Mouse (Mus musculus) midbrain, embryonic 11.5 days (tissue): ENCODE results near the gene Zic4. TPM values are rescaled to one million over a fixed set of nuclear protein-coding genes. Genes with fewer than 3 reads are reported as not detected.
A peak's percentile ranks its signal among the peaks of the same experiment; 100 is the strongest.

ENCODE experiments used
- ATAC-seq: fragments of 200-750 bp; cut with Nextera tagmentation; 2 replicates; pipeline ENCODE4 v1.8.0; 2017; ENCODE audit warnings: moderate TSS enrichment, moderate library complexity; ENCODE audit not compliant: low FRiP score
- DNase-seq: peaks from one replicate; pipeline ENCODE4 v3.0.0; 2015; ENCODE audit warnings: low spot score; ENCODE audit errors: missing footprints
- H3K27ac ChIP-seq: fragments of 300-500 bp; sonication (generic); 2 replicates; pipeline ENCODE4 v1.5.1; 2014; ENCODE audit warnings: low read depth, low read length
- H3K27me3 ChIP-seq: fragments of 300-500 bp; sonication (generic); 2 replicates; pipeline ENCODE4 v1.6.1; 2014; ENCODE audit warnings: mild to moderate bottlenecking, low read length, moderate library complexity, mixed read lengths; ENCODE audit not compliant: control insufficient read depth, insufficient read depth
- H3K36me3 ChIP-seq: fragments of 300-500 bp; sonication (generic); 2 replicates; pipeline ENCODE4 v1.6.1; 2014; ENCODE audit warnings: mild to moderate bottlenecking, low read length, moderate library complexity, mixed read lengths; ENCODE audit not compliant: control insufficient read depth, insufficient read depth
- H3K4me1 ChIP-seq: fragments of 300-500 bp; sonication (generic); 2 replicates; pipeline ENCODE4 v1.6.1; 2014; ENCODE audit warnings: low read length; ENCODE audit not compliant: control insufficient read depth, insufficient read depth
- H3K4me2 ChIP-seq: fragments of 300-500 bp; sonication (generic); 2 replicates; pipeline ENCODE4 v1.6.1; 2014; ENCODE audit warnings: mild to moderate bottlenecking, moderate library complexity
- H3K4me3 ChIP-seq: fragments of 300-500 bp; sonication (generic); 2 replicates; pipeline ENCODE4 v1.5.1; 2014; ENCODE audit warnings: low read depth, low read length
- H3K9ac ChIP-seq: fragments of 300-500 bp; sonication (generic); 2 replicates; pipeline ENCODE4 v1.6.1; 2014; ENCODE audit warnings: low read length
- H3K9me3 ChIP-seq: fragments of 300-500 bp; sonication (generic); 2 replicates; pipeline ENCODE4 v1.6.1; 2016; ENCODE audit warnings: low read length; ENCODE audit not compliant: control insufficient read depth
- WGBS: fragments of 180-500 bp; shearing (Covaris S2); extraction: QIAGEN DNeasy Blood & Tissue Kit; methylation state at CpG from one replicate; pipeline ENCODE4 v1.1.7; 2014; 5-methylcytosine and 5-hydroxymethylcytosine counted together
- polyA plus RNA-seq: library from polyadenylated mRNA; unstranded; fragments of >200 nt; fragmentation: Nextera tagmentation; extraction: Ambion mirVana; gene quantifications from 2 replicates; pipeline ENCODE4 v1.2.1, GENCODE M21; 2014

The Zic4 gene
- polyA plus RNA-seq, 1 experiment from 2014 or later: 41.7 TPM

- DNase-seq: peak; percentile 95
Observed at GRCm38 (mm10) chr9:91366226-91366998, 4.2 kb downstream of the Zic4 start.

GRCm38 (mm10) chr9:91366999-91367811 lies 5.0 kb downstream of the Zic4 start:
- Histone ChIP-seq H3K9ac (peak overlapping the region; percentile 58), H3K4me1 (no peaks in the 10 kb centered on the region), H3K9me3 (no peaks in the 10 kb centered on the region), H3K4me2 (peak overlapping the region; percentile 49), H3K36me3 (peaks cover 2% of the 10 kb centered on the region; the same call in 1 of the 2 replicates), H3K27ac (peak overlapping the region; percentile 81), H3K4me3 (peak overlapping the region; percentile 71), H3K27me3 (peaks cover 79% of the 10 kb centered on the region)
- ATAC-seq (no peak), DNase-seq (peak; percentile 94)
- WGBS: under 1% methylated on average over 30 of the region's 30 CpGs

More at GRCm38 (mm10) chr9:91366226-91366998, 4.2 kb downstream of the Zic4 start:
- Histone ChIP-seq H3K27ac (peak overlapping the region; percentile 81), H3K4me2 (peak overlapping the region; percentile 49), H3K4me3 (peak overlapping the region; percentile 71), H3K27me3 (peaks cover 74% of the 10 kb centered on the region), H3K4me1 (no peaks in the 10 kb centered on the region), H3K9ac (peak overlapping the region; percentile 58), H3K9me3 (no peaks in the 10 kb centered on the region), H3K36me3 (peaks cover 2% of the 10 kb centered on the region; the same call in 1 of the 2 replicates)
- ATAC-seq: peak; percentile 34
- under 1% methylated on average over 17 of the region's 18 CpGs for WGBS

GRCm38 (mm10) chr9:91368150-91368549 lies 5.9 kb downstream of the Zic4 start:
- peaks cover 80% of the 10 kb centered on the region for H3K27me3 ChIP-seq
- no peaks in the 10 kb centered on the region for H3K4me1 ChIP-seq
- no peak for ATAC-seq

GRCm38 (mm10) chr9:91368946-91369292 lies 6.7 kb downstream of the Zic4 start:
- ATAC-seq (no peak), DNase-seq (no peak)
- 5% methylated on average over 13 of the region's 13 CpGs for WGBS
- Histone ChIP-seq H3K4me1 (no peaks in the 10 kb centered on the region), H3K36me3 (no peaks in the 10 kb centered on the region), H3K4me2 (peak overlapping the region; percentile 27), H3K9ac (peak overlapping the region; percentile 73), H3K27ac (peak overlapping the region; percentile 63), H3K9me3 (no peaks in the 10 kb centered on the region), H3K27me3 (peaks cover 78% of the 10 kb centered on the region), H3K4me3 (peak overlapping the region; percentile 30)

More at GRCm38 (mm10) chr9:91368150-91368549, 5.9 kb downstream of the Zic4 start:
- peak overlapping the region; percentile 73 for H3K9ac ChIP-seq
- peak overlapping the region; percentile 27 for H3K4me2 ChIP-seq
- peak overlapping the region; percentile 63; the same call in 1 of the 2 replicates for H3K27ac ChIP-seq
- H3K36me3 ChIP-seq: no peaks in the 10 kb centered on the region
- H3K9me3 ChIP-seq: no peaks in the 10 kb centered on the region
- WGBS: 5% methylated on average over 3 of the region's 3 CpGs
- H3K4me3 ChIP-seq: peak overlapping the region; percentile 30
- no peak for DNase-seq

- DNase-seq: no peak
- H3K4me1 ChIP-seq: no peaks in the 10 kb centered on the region
- WGBS: 3% methylated on average over 26 of the region's 26 CpGs
- ATAC-seq: no peak
- no peaks in the 10 kb centered on the region for H3K36me3 ChIP-seq
- peak overlapping the region; percentile 30 for H3K4me3 ChIP-seq
- peak overlapping the region; percentile 73 for H3K9ac ChIP-seq
- H3K27ac ChIP-seq: peak overlapping the region; percentile 63
- H3K4me2 ChIP-seq: peak overlapping the region; percentile 27
- H3K9me3 ChIP-seq: no peaks in the 10 kb centered on the region
- peaks cover 78% of the 10 kb centered on the region for H3K27me3 ChIP-seq
Observed at GRCm38 (mm10) chr9:91369293-91369991, 7.2 kb downstream of the Zic4 start.

- WGBS: 13% methylated on average over 6 of the region's 6 CpGs
- peak overlapping the region; percentile 63; the same call in 1 of the 2 replicates for H3K27ac ChIP-seq
- no peak for DNase-seq
- ATAC-seq: no peak
- H3K27me3 ChIP-seq: peaks cover 80% of the 10 kb centered on the region
- H3K9me3 ChIP-seq: no peaks in the 10 kb centered on the region
- peak overlapping the region; percentile 30 for H3K4me3 ChIP-seq
- H3K9ac ChIP-seq: peak overlapping the region; percentile 73
- H3K4me1 ChIP-seq: no peaks in the 10 kb centered on the region
- H3K4me2 ChIP-seq: peak overlapping the region; percentile 27
- no peaks in the 10 kb centered on the region for H3K36me3 ChIP-seq
Observed at GRCm38 (mm10) chr9:91370191-91370708, 8.0 kb downstream of the Zic4 start.

- no peak overlapping the region; the same call in 1 of the 2 replicates for H3K9ac ChIP-seq
- peak overlapping the region; percentile 7; the same call in 1 of the 2 replicates for H3K27ac ChIP-seq
- ATAC-seq: no peak
- peaks cover 83% of the 10 kb centered on the region for H3K27me3 ChIP-seq
- no peaks in the 10 kb centered on the region for H3K9me3 ChIP-seq
- no peak for DNase-seq
- no peaks in the 10 kb centered on the region for H3K36me3 ChIP-seq
- H3K4me1 ChIP-seq: no peaks in the 10 kb centered on the region
- H3K4me3 ChIP-seq: no peak overlapping the region
- H3K4me2 ChIP-seq: peak overlapping the region; percentile 27
Observed at GRCm38 (mm10) chr9:91371011-91371410, 8.8 kb downstream of the Zic4 start.

- ATAC-seq: no peak
- H3K27ac ChIP-seq: peak overlapping the region; percentile 7; the same call in 1 of the 2 replicates
- H3K36me3 ChIP-seq: no peaks in the 10 kb centered on the region
- no peaks in the 10 kb centered on the region for H3K4me1 ChIP-seq
- H3K9ac ChIP-seq: no peak overlapping the region
- WGBS: 14% methylated on average over 4 of the region's 4 CpGs
- H3K27me3 ChIP-seq: peaks cover 89% of the 10 kb centered on the region
- H3K9me3 ChIP-seq: no peaks in the 10 kb centered on the region
- H3K4me2 ChIP-seq: peak overlapping the region; percentile 27; the same call in 1 of the 2 replicates
- DNase-seq: no peak
- no peak overlapping the region for H3K4me3 ChIP-seq
Observed at GRCm38 (mm10) chr9:91371608-91372007, 9.4 kb downstream of the Zic4 start.
